Mouse (Mus musculus) CH12.LX (cell line): ENCODE data around the gene Gzmg.
"Not testable (repeated sequence)": the region's sequence is repeated elsewhere in the genome, so short reads cannot be mapped to it uniquely, and the experiment has no call there.

Experiments used
- BHLHE40 ChIP-seq: IDR thresholded peaks from 2 replicates; pipeline ENCODE4 v1.6.1; 2011; ENCODE audit warnings: mild to moderate bottlenecking, low read depth, low read length, improper control_type of control experiment
- CHD2 ChIP-seq: IDR thresholded peaks from 2 replicates; pipeline ENCODE4 v1.6.1; 2011; ENCODE audit warnings: low read length, improper control_type of control experiment
- CTCF ChIP-seq, 2 experiments: IDR thresholded peaks in 1 of 2; conservative IDR thresholded peaks in 1 of 2; 2 replicates each; pipeline ENCODE4 v1.5.1; 2011 to 2012; ENCODE audit warnings: low read depth in 2 of 2, low read length in 2 of 2, improper control_type of control experiment in 1 of 2, inconsistent platforms in 1 of 2, mild to moderate bottlenecking in 1 of 2, moderate library complexity in 1 of 2
- EP300 ChIP-seq: IDR thresholded peaks from 2 replicates; pipeline ENCODE4 v1.6.1; 2011; ENCODE audit warnings: low read length, improper control_type of control experiment
- HCFC1 ChIP-seq: IDR thresholded peaks from 2 replicates; pipeline ENCODE4 v1.6.1; 2012; ENCODE audit warnings: low read depth, mild to moderate bottlenecking, inconsistent platforms, low read length, improper control_type of control experiment
- NELFE ChIP-seq: IDR thresholded peaks from 2 replicates; pipeline ENCODE4 v1.6.1; 2011; ENCODE audit warnings: low read depth, low read length, improper control_type of control experiment
- POLR2A ChIP-seq: IDR thresholded peaks from 2 replicates; pipeline ENCODE4 v1.6.1; 2011; ENCODE audit warnings: low read depth, mild to moderate bottlenecking, improper control_type of control experiment, low read length
- TCF12 ChIP-seq: IDR thresholded peaks from 2 replicates; pipeline ENCODE4 v1.6.1; 2014; ENCODE audit warnings: low read depth, mild to moderate bottlenecking, inconsistent platforms, low read length, improper control_type of control experiment
- USF2 ChIP-seq: conservative IDR thresholded peaks from 2 replicates; pipeline ENCODE4 v1.6.1; 2011; ENCODE audit warnings: low read depth, low read length, improper control_type of control experiment

GRCm38 (mm10) chr14:56133675-56134074 is 25.7 kb downstream of the Gzmg start:
- TF ChIP-seq CTCF (conservative IDR thresholded peaks at IDR 0.05 in 1 of 2, IDR thresholded peaks at IDR 0.05 in 1 of 2; ENCODE audit: low read depth in 2 of 2, low read length in 2 of 2); USF2; NELFE; CHD2; EP300; BHLHE40; POLR2A; HCFC1; TCF12: not testable (repeated sequence)
